Mouse (Mus musculus) myocyte (in vitro differentiated cells): Measurements from ENCODE around the gene Zbed4. TPM values are rescaled to one million over a fixed set of nuclear protein-coding genes. Genes with fewer than 3 reads are reported as not detected.

Experiments used
- H3K27me3 ChIP-seq: one replicate; pipeline ENCODE4 v1.6.1; 2011; ENCODE audit not compliant: control insufficient read depth, insufficient read depth, insufficient read length
- H3K36me3 ChIP-seq: one replicate; pipeline ENCODE4 v1.6.1; 2011; ENCODE audit not compliant: control insufficient read depth, insufficient read depth
- H3K4me2 ChIP-seq: one replicate; pipeline ENCODE4 v1.6.1; 2011; ENCODE audit warnings: low read depth, control low read depth
- H3K4me3 ChIP-seq: one replicate; pipeline ENCODE4 v1.5.1; 2011; ENCODE audit warnings: mild to moderate bottlenecking, control low read depth, moderate library complexity
- H3K79me2 ChIP-seq: one replicate; pipeline ENCODE4 v1.6.1; 2011; ENCODE audit not compliant: control insufficient read depth, insufficient read depth
- H3ac ChIP-seq: one replicate; pipeline ENCODE4 v1.6.1; 2011; ENCODE audit not compliant: control insufficient read depth, insufficient read length
- CEBPB ChIP-seq: IDR thresholded peaks from 2 replicates; pipeline ENCODE4 v1.6.1; 2011; ENCODE audit warnings: mild to moderate bottlenecking, moderate library complexity; ENCODE audit not compliant: poor library complexity, insufficient read depth, severe bottlenecking
- E2F4 ChIP-seq: IDR thresholded peaks from one replicate; pipeline ENCODE4 v1.6.1; 2011; ENCODE audit warnings: mild to moderate bottlenecking, control low read depth, moderate library complexity; ENCODE audit not compliant: insufficient read depth
- MAX ChIP-seq: IDR thresholded peaks from one replicate; pipeline ENCODE4 v1.6.1; 2011; ENCODE audit warnings: low read depth, mild to moderate bottlenecking, control low read depth
- MYOD1 ChIP-seq, 3 experiments: IDR thresholded peaks; one replicate each; pipeline ENCODE4 v1.6.1; 2011; ENCODE audit warnings: control low read depth in 2 of 3, low read depth in 2 of 3, mild to moderate bottlenecking in 2 of 3, moderate library complexity in 1 of 3; ENCODE audit not compliant: insufficient read length in 2 of 3, control insufficient read depth in 1 of 3
- MYOG ChIP-seq, 3 experiments: IDR thresholded peaks; one replicate each; pipeline ENCODE4 v1.6.1; 2011; ENCODE audit warnings: control low read depth in 2 of 3, low read depth in 2 of 3, mild to moderate bottlenecking in 2 of 3; ENCODE audit not compliant: insufficient read length in 2 of 3, control insufficient read depth in 1 of 3, insufficient read depth in 1 of 3
- POLR2A ChIP-seq: IDR thresholded peaks from one replicate; pipeline ENCODE4 v1.6.1; 2011; ENCODE audit warnings: low read depth, mild to moderate bottlenecking, control low read depth, moderate library complexity; ENCODE audit not compliant: insufficient read length
- POLR2AphosphoS2 ChIP-seq: IDR thresholded peaks from one replicate; pipeline ENCODE4 v1.6.1; 2011; ENCODE audit warnings: low read depth, control low read depth; ENCODE audit not compliant: insufficient read length
- REST ChIP-seq: IDR thresholded peaks from one replicate; pipeline ENCODE4 v1.6.1; 2011; ENCODE audit warnings: mild to moderate bottlenecking, control low read depth, moderate library complexity; ENCODE audit not compliant: insufficient read depth, insufficient read length
- SRF ChIP-seq: IDR thresholded peaks from one replicate; pipeline ENCODE4 v1.6.1; 2011; ENCODE audit warnings: low read depth; ENCODE audit not compliant: control insufficient read depth, insufficient read length
- TCF12 ChIP-seq: IDR thresholded peaks from one replicate; pipeline ENCODE4 v1.6.1; 2011; ENCODE audit warnings: mild to moderate bottlenecking, control low read depth; ENCODE audit not compliant: poor library complexity, insufficient read depth, severe bottlenecking
- TCF3 ChIP-seq: IDR thresholded peaks from one replicate; pipeline ENCODE4 v1.6.1; 2011; ENCODE audit warnings: low read depth, control low read depth; ENCODE audit not compliant: insufficient read length
- USF1 ChIP-seq: IDR thresholded peaks from one replicate; pipeline ENCODE4 v1.6.1; 2011; ENCODE audit warnings: low read depth, mild to moderate bottlenecking, control low read depth, moderate library complexity
- polyA plus RNA-seq: library from polyadenylated mRNA; unstranded; fragments of >200 nt; fragmentation: generic; extraction: Trizol; gene quantifications from one replicate; pipeline ENCODE4 v1.2.1, GENCODE M21; 2012; ENCODE audit warnings: missing spikeins

The Zbed4 gene
- polyA plus RNA-seq, 1 experiment, result 9.5 TPM

DNA sequence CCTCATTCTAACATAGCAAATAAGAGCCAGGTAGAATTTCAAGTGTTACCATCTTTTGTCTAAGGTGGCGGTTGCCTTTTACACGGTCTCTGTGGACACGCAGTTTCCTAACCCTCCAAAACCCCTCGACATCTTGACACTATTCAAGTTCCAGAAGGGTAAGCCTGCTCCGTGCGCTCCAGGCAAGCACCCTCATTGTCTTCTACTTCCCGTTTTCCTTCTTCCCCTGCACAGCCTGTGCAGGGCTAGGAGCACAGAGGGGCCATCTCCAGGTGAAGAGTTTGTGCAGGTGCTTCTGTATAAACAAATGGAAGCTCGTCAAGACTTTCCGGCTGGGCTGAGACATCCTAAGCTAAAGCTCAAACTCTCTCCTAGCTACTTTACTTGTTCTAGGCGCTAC, 1.4 kb upstream of the Zbed4 start:
- H3K36me3 ChIP-seq, result no peaks in the 10 kb centered on the region
- H3K4me2 ChIP-seq, result no peak overlapping the region
- no peak overlapping the region for H3ac ChIP-seq
- peak overlapping the region; percentile 55 for H3K4me3 ChIP-seq
- H3K27me3 ChIP-seq, result peaks cover 19% of the 10 kb centered on the region
- H3K79me2 ChIP-seq, result peaks cover 31% of the 10 kb centered on the region
- no peak for TF ChIP-seq POLR2A
- TF ChIP-seq CEBPB, result no peak
- no peak for TF ChIP-seq E2F4
- no peak for TF ChIP-seq SRF
- no peak for TF ChIP-seq MYOD1 (IDR thresholded peaks at IDR 0.05; ENCODE audit: control insufficient read depth in 1 of 3, insufficient read length in 2 of 3, low read depth in 2 of 3)
- TF ChIP-seq POLR2AphosphoS2, result no peak
- no peak for TF ChIP-seq MYOG (IDR thresholded peaks at IDR 0.05; ENCODE audit: control insufficient read depth in 1 of 3, insufficient read depth in 1 of 3, insufficient read length in 2 of 3, low read depth in 2 of 3)
- TF ChIP-seq TCF3, result no peak
- TF ChIP-seq USF1, result no peak
- no peak for TF ChIP-seq TCF12
- no peak for TF ChIP-seq MAX

GRCm38 (mm10) chr15:88750677-88751563, 540 bp upstream of the Zbed4 start:
- no peak for TF ChIP-seq CEBPB
- peak; percentile 79 for TF ChIP-seq E2F4
- peak; percentile 79 for TF ChIP-seq SRF
- no peak for TF ChIP-seq TCF3
- TF ChIP-seq REST, result no peak
- peak; percentile 96 for TF ChIP-seq POLR2A
- peak; percentile 2 to 67 (median 59) for TF ChIP-seq MYOG (IDR thresholded peaks at IDR 0.05; ENCODE audit: control insufficient read depth in 1 of 3, insufficient read depth in 1 of 3, insufficient read length in 2 of 3, low read depth in 2 of 3)
- TF ChIP-seq USF1, result no peak
- peak; percentile 89 for TF ChIP-seq POLR2AphosphoS2
- no peak for TF ChIP-seq TCF12
- peak in 1 of 3 experiments; percentile 72 for TF ChIP-seq MYOD1 (IDR thresholded peaks at IDR 0.05; ENCODE audit: control insufficient read depth in 1 of 3, insufficient read length in 2 of 3, low read depth in 2 of 3)
- TF ChIP-seq MAX, result peak; percentile 44
- Histone ChIP-seq H3K4me2 (peak overlapping the region; percentile 95), H3ac (peak overlapping the region; percentile 80), H3K79me2 (peaks cover 40% of the 10 kb centered on the region), H3K27me3 (peaks cover 12% of the 10 kb centered on the region), H3K36me3 (no peaks in the 10 kb centered on the region), H3K4me3 (peak overlapping the region; percentile 55)

- TF ChIP-seq MYOD1 (IDR thresholded peaks at IDR 0.05; ENCODE audit: control insufficient read depth in 1 of 3, insufficient read length in 2 of 3, low read depth in 2 of 3) (no peak), MYOG (IDR thresholded peaks at IDR 0.05; ENCODE audit: control insufficient read depth in 1 of 3, insufficient read depth in 1 of 3, insufficient read length in 2 of 3, low read depth in 2 of 3) (no peak), CEBPB (no peak), POLR2AphosphoS2 (no peak), MAX (no peak), TCF12 (no peak), TCF3 (no peak), SRF (no peak), REST (no peak), E2F4 (no peak), USF1 (no peak)
- Histone ChIP-seq H3K4me3 (peak overlapping the region; percentile 55), H3K79me2 (peaks cover 54% of the 10 kb centered on the region), H3K36me3 (no peaks in the 10 kb centered on the region), H3K27me3 (peaks cover 7% of the 10 kb centered on the region), H3K4me2 (peak overlapping the region; percentile 71), H3ac (peak overlapping the region; percentile 80)
Measured at GRCm38 (mm10) chr15:88752403-88752733, 908 bp downstream of the Zbed4 start.

GRCm38 (mm10) chr15:88754896-88755295, 3.4 kb downstream of the Zbed4 start:
- no peak overlapping the region for H3K4me3 ChIP-seq
- H3ac ChIP-seq, result no peak overlapping the region
- H3K36me3 ChIP-seq, result peaks cover 7% of the 10 kb centered on the region
- TF ChIP-seq USF1 (no peak), E2F4 (no peak), MYOD1 (IDR thresholded peaks at IDR 0.05; ENCODE audit: control insufficient read depth in 1 of 3, insufficient read length in 2 of 3, low read depth in 2 of 3) (no peak), REST (no peak), POLR2A (no peak), MAX (no peak), TCF3 (no peak)
- peaks cover 75% of the 10 kb centered on the region for H3K79me2 ChIP-seq
- no peak overlapping the region for H3K4me2 ChIP-seq
- H3K27me3 ChIP-seq, result no peaks in the 10 kb centered on the region
